33 mouse cellular contexts compared by ENCODE assay signal in the genomic region with DNA sequence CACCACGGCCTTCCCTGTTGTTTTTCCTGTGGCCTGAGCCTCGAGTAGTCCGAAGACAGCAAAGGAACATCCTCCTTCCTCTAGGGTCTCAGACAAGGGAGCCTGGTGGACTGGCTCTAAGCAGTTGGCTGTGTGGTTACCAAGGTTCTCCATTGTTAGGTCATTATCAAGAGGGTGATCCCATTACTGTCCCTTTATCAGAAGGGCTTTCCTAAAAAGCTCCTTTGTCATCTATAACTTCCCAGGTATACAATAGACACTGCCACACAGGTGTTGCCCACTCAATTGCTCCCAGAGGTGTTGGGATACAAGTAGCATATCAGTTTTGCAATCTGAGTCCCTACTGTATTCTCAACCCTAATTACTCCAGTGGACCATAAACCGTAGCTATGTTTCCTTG. TPM values are rescaled to one million over a fixed set of nuclear protein-coding genes. Genes with fewer than 3 reads are reported as not detected.
"Had no signal": no experiment of that assay in that cellular context is flagged by ENCODE, and none has a peak within 500 bp of the region (broad histone marks: within the 10 kb centered on the region; RNA-seq: fewer than 3 reads in every experiment).

Gene 4930596D02Rik (minus strand): TSS at position 101 of the 400 bp plus-strand sequence.

- DNase-seq: cerebellum, adult 8-10 months; cerebellum, adult 9-10 months; cerebellum, adult 9-11 months; cerebellum, postnatal 10 days; cerebellum, postnatal 14 days; cerebellum, postnatal 25 days; cerebellum, postnatal 36 days; embryo, embryonic 11 days; forebrain, postnatal 0 days; gastrocnemius, adult 2 months; gastrocnemius, postnatal 10 days; gastrocnemius, postnatal 14 days; gastrocnemius, postnatal 25 days; gastrocnemius, postnatal 36 days; heart, adult 11 months; heart, adult 18-20 months; heart, adult 2 months had no signal

- H3K4me3 ChIP-seq: embryonic facial prominence, embryonic 10.5 days; embryonic facial prominence, embryonic 12.5 days; embryonic facial prominence, embryonic 13.5 days; embryonic facial prominence, embryonic 15.5 days; erythroblast, embryonic 14.5 days; forebrain, embryonic 10.5 days; forebrain, embryonic 12.5 days; forebrain, embryonic 13.5 days; forebrain, embryonic 15.5 days; gastrocnemius, adult 2 months; heart, adult 2 months had no signal

- H3K27me3 ChIP-seq: embryonic facial prominence, embryonic 12.5 days; embryonic facial prominence, embryonic 13.5 days; embryonic facial prominence, embryonic 15.5 days; forebrain, embryonic 12.5 days; forebrain, embryonic 13.5 days; forebrain, embryonic 15.5 days had no signal

- H3K36me3 ChIP-seq: embryonic facial prominence, embryonic 10.5 days; embryonic facial prominence, embryonic 12.5 days; embryonic facial prominence, embryonic 13.5 days; embryonic facial prominence, embryonic 15.5 days; forebrain, embryonic 10.5 days; forebrain, embryonic 12.5 days; forebrain, embryonic 15.5 days had no signal

- H3K4me1 ChIP-seq: embryonic facial prominence, embryonic 10.5 days; embryonic facial prominence, embryonic 12.5 days; embryonic facial prominence, embryonic 13.5 days; embryonic facial prominence, embryonic 15.5 days; forebrain, embryonic 10.5 days; forebrain, embryonic 12.5 days; forebrain, embryonic 13.5 days; forebrain, embryonic 15.5 days had no signal

- H3K27ac ChIP-seq: embryonic facial prominence, embryonic 10.5 days; embryonic facial prominence, embryonic 12.5 days; embryonic facial prominence, embryonic 13.5 days; embryonic facial prominence, embryonic 15.5 days; forebrain, embryonic 10.5 days; forebrain, embryonic 12.5 days; forebrain, embryonic 13.5 days; forebrain, embryonic 15.5 days; gastrocnemius, adult 2 months; heart, adult 2 months had no signal

RNA-seq across cellular contexts. Expression of gene 4930596D02Rik, which starts in this region (rescaled TPM):
- polyA plus RNA-seq: cortical plate, adult 2 months; embryonic facial prominence, embryonic 10.5 days; embryonic facial prominence, embryonic 11.5 days; embryonic facial prominence, embryonic 12.5 days; embryonic facial prominence, embryonic 13.5 days; embryonic facial prominence, embryonic 14.5 days; embryonic facial prominence, embryonic 15.5 days; erythroblast, embryonic 14.5 days; forebrain, embryonic 10.5 days; forebrain, embryonic 11.5 days; forebrain, embryonic 12.5 days; forebrain, embryonic 13.5 days; forebrain, embryonic 14.5 days; forebrain, embryonic 15.5 days; forebrain, embryonic 16.5 days; forebrain, postnatal 0 days; frontal cortex, adult 2 months; heart, adult 2 months had no signal
